Mouse (Mus musculus): ENCODE data around the gene Erc2. TPM values are rescaled to one million over a fixed set of nuclear protein-coding genes. Genes with fewer than 3 reads are reported as not detected.

Erc2 gene
- polyA plus RNA-seq, 1 experiment = 0.90 TPM

GRCm38 (mm10) chr14:28376208-28376805 is 754.1 kb downstream of the Erc2 start:
- Histone ChIP-seq H3K4me3 (ENCODE audit: insufficient read depth, poor library complexity, severe bottlenecking) (no peak overlapping the region), H3ac (ENCODE audit: control insufficient read depth, insufficient read length, low read depth) (no peak overlapping the region), H3K79me2 (ENCODE audit: control insufficient read depth, insufficient read depth) (no peaks in the 10 kb centered on the region), H3K27me3 (ENCODE audit: control insufficient read depth, insufficient read depth, insufficient read length) (no peaks in the 10 kb centered on the region), H3K79me3 (ENCODE audit: low read depth) (no peaks in the 10 kb centered on the region), H3K36me3 (ENCODE audit: control insufficient read depth, insufficient read depth) (no peaks in the 10 kb centered on the region)
- TF ChIP-seq MYOD1 (IDR thresholded peaks at IDR 0.05; ENCODE audit: control insufficient read depth, insufficient read length, low read depth) (no peak), FOSL1 (IDR thresholded peaks at IDR 0.05; ENCODE audit: insufficient read depth, low read length, poor library complexity, severe bottlenecking) (no peak), MYOG (IDR thresholded peaks at IDR 0.05; ENCODE audit: control insufficient read depth, extremely low read depth, insufficient read length) (no peak), MAX (IDR thresholded peaks at IDR 0.05) (no peak), USF1 (IDR thresholded peaks at IDR 0.05; ENCODE audit: low read depth) (no peak), CEBPB (IDR thresholded peaks at IDR 0.05; ENCODE audit: low read depth) (no peak), CTCF (IDR thresholded peaks at IDR 0.05; ENCODE audit: control insufficient read depth, insufficient read depth, insufficient read length) (no peak)

- no peak for TF ChIP-seq USF1 (IDR thresholded peaks at IDR 0.05; ENCODE audit: low read depth)
- TF ChIP-seq MYOG (IDR thresholded peaks at IDR 0.05; ENCODE audit: control insufficient read depth, extremely low read depth, insufficient read length) = no peak
- TF ChIP-seq MAX (IDR thresholded peaks at IDR 0.05) = no peak
- no peak for TF ChIP-seq MYOD1 (IDR thresholded peaks at IDR 0.05; ENCODE audit: control insufficient read depth, insufficient read length, low read depth)
- no peak for TF ChIP-seq FOSL1 (IDR thresholded peaks at IDR 0.05; ENCODE audit: insufficient read depth, low read length, poor library complexity, severe bottlenecking)
- TF ChIP-seq CEBPB (IDR thresholded peaks at IDR 0.05; ENCODE audit: low read depth) = no peak
- no peak for TF ChIP-seq CTCF (IDR thresholded peaks at IDR 0.05; ENCODE audit: control insufficient read depth, insufficient read depth, insufficient read length)
- no peak overlapping the region for H3ac ChIP-seq (ENCODE audit: control insufficient read depth, insufficient read length, low read depth)
- no peaks in the 10 kb centered on the region for H3K79me3 ChIP-seq (ENCODE audit: low read depth)
- H3K79me2 ChIP-seq (ENCODE audit: control insufficient read depth, insufficient read depth) = no peaks in the 10 kb centered on the region
- H3K4me3 ChIP-seq (ENCODE audit: insufficient read depth, poor library complexity, severe bottlenecking) = no peak overlapping the region
- no peaks in the 10 kb centered on the region for H3K36me3 ChIP-seq (ENCODE audit: control insufficient read depth, insufficient read depth)
- H3K27me3 ChIP-seq (ENCODE audit: control insufficient read depth, insufficient read depth, insufficient read length) = no peaks in the 10 kb centered on the region
These were observed 755.3 kb downstream of the Erc2 start for GRCm38 (mm10) chr14:28377519-28377918.

DNA sequence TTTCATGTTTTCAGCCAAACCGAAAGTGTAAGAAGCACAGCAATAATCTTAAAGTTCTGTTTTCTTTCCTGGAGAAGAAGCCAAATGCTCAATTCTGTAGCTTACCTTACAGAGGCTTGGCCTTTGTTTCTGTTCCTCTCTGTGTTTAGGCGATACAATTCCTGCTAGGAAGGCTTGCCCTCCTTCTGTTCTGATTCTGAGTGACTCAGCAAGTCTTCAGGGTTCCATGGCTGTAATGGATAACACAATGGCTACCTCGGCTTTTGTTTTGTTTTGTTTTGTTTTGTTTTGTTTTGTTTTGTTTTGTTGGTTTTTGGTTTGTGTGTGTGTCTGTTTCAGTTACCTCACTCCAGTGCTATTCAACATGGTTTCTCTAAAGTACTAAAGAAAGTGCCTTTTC is 757.9 kb downstream of the Erc2 start:
- H3K27me3 ChIP-seq (ENCODE audit: control insufficient read depth, insufficient read depth, insufficient read length) = no peaks in the 10 kb centered on the region
- TF ChIP-seq USF1 (IDR thresholded peaks at IDR 0.05; ENCODE audit: low read depth) = no peak
- no peak for TF ChIP-seq FOSL1 (IDR thresholded peaks at IDR 0.05; ENCODE audit: insufficient read depth, low read length, poor library complexity, severe bottlenecking)
- no peak for TF ChIP-seq MYOD1 (IDR thresholded peaks at IDR 0.05; ENCODE audit: control insufficient read depth, insufficient read length, low read depth)
- no peak for TF ChIP-seq CTCF (IDR thresholded peaks at IDR 0.05; ENCODE audit: control insufficient read depth, insufficient read depth, insufficient read length)
- no peak for TF ChIP-seq CEBPB (IDR thresholded peaks at IDR 0.05; ENCODE audit: low read depth)
- TF ChIP-seq MAX (IDR thresholded peaks at IDR 0.05) = no peak
- TF ChIP-seq MYOG (IDR thresholded peaks at IDR 0.05; ENCODE audit: control insufficient read depth, extremely low read depth, insufficient read length) = no peak
- no peak overlapping the region for H3ac ChIP-seq (ENCODE audit: control insufficient read depth, insufficient read length, low read depth)
- no peaks in the 10 kb centered on the region for H3K36me3 ChIP-seq (ENCODE audit: control insufficient read depth, insufficient read depth)
- no peak overlapping the region for H3K4me3 ChIP-seq (ENCODE audit: insufficient read depth, poor library complexity, severe bottlenecking)
- no peaks in the 10 kb centered on the region for H3K79me3 ChIP-seq (ENCODE audit: low read depth)
- no peaks in the 10 kb centered on the region for H3K79me2 ChIP-seq (ENCODE audit: control insufficient read depth, insufficient read depth)

DNA sequence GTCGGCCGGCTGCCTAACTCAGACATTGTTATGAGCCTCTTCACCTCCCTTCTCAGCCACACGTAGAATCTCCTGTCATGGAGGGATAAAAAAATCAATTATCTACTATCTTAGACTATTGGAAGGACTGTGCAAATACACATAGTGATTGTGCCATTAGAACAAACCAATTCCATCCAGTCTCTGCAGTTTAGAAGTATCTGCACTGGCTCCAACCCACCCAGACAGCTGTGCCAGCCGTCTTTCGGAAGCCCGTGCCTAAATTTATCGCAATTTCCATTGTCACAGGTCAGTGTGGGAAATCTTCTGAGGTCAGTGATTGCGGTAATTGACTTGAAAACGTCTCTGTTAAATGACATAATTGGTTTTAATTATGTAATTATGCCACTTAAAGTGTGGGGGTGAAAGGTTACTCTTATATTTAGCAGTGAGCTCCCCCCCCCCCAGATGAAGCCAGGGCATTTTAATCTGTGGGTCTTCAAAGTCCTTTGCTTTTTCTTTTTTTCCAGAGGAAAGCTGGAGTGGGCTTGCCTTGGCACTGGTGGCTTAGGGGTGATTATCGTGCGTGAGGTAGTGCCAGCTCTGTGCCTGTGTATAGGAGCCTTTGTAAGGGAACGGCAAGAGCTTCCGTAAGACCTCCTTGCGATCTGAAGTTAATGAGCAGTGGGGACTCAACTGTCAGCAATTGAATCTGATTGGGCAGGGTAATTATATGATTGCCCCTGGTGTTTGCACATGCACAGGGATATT is 759.7 kb downstream of the Erc2 start:
- Histone ChIP-seq H3K4me3 (ENCODE audit: insufficient read depth, poor library complexity, severe bottlenecking) (no peak overlapping the region), H3ac (ENCODE audit: control insufficient read depth, insufficient read length, low read depth) (no peak overlapping the region), H3K36me3 (ENCODE audit: control insufficient read depth, insufficient read depth) (no peaks in the 10 kb centered on the region), H3K79me3 (ENCODE audit: low read depth) (no peaks in the 10 kb centered on the region), H3K27me3 (ENCODE audit: control insufficient read depth, insufficient read depth, insufficient read length) (no peaks in the 10 kb centered on the region), H3K79me2 (ENCODE audit: control insufficient read depth, insufficient read depth) (no peaks in the 10 kb centered on the region)
- TF ChIP-seq USF1 (IDR thresholded peaks at IDR 0.05; ENCODE audit: low read depth) (no peak), MYOD1 (IDR thresholded peaks at IDR 0.05; ENCODE audit: control insufficient read depth, insufficient read length, low read depth) (no peak), CEBPB (IDR thresholded peaks at IDR 0.05; ENCODE audit: low read depth) (no peak), MYOG (IDR thresholded peaks at IDR 0.05; ENCODE audit: control insufficient read depth, extremely low read depth, insufficient read length) (no peak), CTCF (IDR thresholded peaks at IDR 0.05; ENCODE audit: control insufficient read depth, insufficient read depth, insufficient read length) (no peak), FOSL1 (IDR thresholded peaks at IDR 0.05; ENCODE audit: insufficient read depth, low read length, poor library complexity, severe bottlenecking) (no peak)

DNA sequence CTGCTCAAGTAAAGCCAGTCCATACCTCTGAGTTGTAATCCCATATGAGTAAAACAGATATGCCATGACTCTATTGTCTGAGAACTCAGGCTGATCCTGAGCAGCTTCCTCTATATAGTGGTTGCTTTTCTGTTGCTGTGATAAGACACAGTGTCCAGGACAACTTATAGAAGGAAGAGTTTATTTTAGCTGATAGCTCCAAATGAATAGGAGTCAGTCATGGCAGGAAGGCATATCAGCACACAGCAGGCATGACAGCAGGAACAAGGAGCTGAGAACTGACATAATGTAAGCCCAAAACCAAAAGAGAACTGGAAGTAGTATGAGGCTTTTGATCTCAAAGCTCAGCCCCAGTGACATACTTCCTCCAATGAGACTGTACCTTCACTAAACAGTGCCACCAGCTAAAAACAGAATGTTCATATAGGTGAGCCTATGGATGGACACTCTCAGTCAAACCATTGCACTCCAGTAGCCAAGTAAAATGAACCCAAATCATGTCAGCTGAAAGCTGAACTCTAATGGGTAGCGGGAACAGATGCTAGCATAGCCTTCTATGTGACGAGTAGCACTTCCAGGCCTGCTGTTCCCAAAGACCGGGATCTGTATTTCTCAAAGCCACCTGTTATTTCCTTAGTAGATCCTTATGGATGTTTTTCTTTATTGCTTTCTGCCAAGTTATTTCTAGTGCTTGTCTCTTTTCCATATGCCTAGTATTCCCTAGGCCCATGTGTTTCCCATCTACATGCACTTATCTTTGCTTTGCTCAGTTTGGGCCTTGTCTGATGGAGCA is 764.8 kb downstream of the Erc2 start:
- H3K36me3 ChIP-seq (ENCODE audit: control insufficient read depth, insufficient read depth) = no peaks in the 10 kb centered on the region
- H3K79me3 ChIP-seq (ENCODE audit: low read depth) = no peaks in the 10 kb centered on the region
- TF ChIP-seq MAX (IDR thresholded peaks at IDR 0.05) (no peak), CEBPB (IDR thresholded peaks at IDR 0.05; ENCODE audit: low read depth) (no peak), MYOD1 (IDR thresholded peaks at IDR 0.05; ENCODE audit: control insufficient read depth, insufficient read length, low read depth) (no peak), MYOG (IDR thresholded peaks at IDR 0.05; ENCODE audit: control insufficient read depth, extremely low read depth, insufficient read length) (no peak), USF1 (IDR thresholded peaks at IDR 0.05; ENCODE audit: low read depth) (no peak), FOSL1 (IDR thresholded peaks at IDR 0.05; ENCODE audit: insufficient read depth, low read length, poor library complexity, severe bottlenecking) (no peak), CTCF (IDR thresholded peaks at IDR 0.05; ENCODE audit: control insufficient read depth, insufficient read depth, insufficient read length) (no peak)
- H3K27me3 ChIP-seq (ENCODE audit: control insufficient read depth, insufficient read depth, insufficient read length) = no peaks in the 10 kb centered on the region
- no peak overlapping the region for H3K4me3 ChIP-seq (ENCODE audit: insufficient read depth, poor library complexity, severe bottlenecking)
- no peak overlapping the region for H3ac ChIP-seq (ENCODE audit: control insufficient read depth, insufficient read length, low read depth)
- no peaks in the 10 kb centered on the region for H3K79me2 ChIP-seq (ENCODE audit: control insufficient read depth, insufficient read depth)
